Mouse (Mus musculus): ENCODE data around the gene Topbp1. TPM values are rescaled to one million over a fixed set of nuclear protein-coding genes. Genes with fewer than 3 reads are reported as not detected.

Topbp1 gene
- polyA plus RNA-seq (2012; rRNA removed) = 14.5 and 15.2 TPM in 2 replicates

GRCm38 (mm10) chr9:103304927-103305326, at the start of gene Topbp1, which contains the start of gene 1300017J02Rik:
Topbp1 (plus strand) TSS chr9:103305215.
1300017J02Rik (minus strand) TSS chr9:103305082.

GRCm38 (mm10) chr9:103365290-103366247, 60.6 kb downstream of the Topbp1 start, which contains the start of gene Cdv3:
Cdv3 (minus strand) TSS chr9:103365840.

Other genes with a start within 250 kb of the Topbp1 start
- 14.2 and 17.6 TPM in 2 replicates for gene Rab6b, start 193.4 kb upstream of the Topbp1 start, polyA plus RNA-seq (2012; rRNA removed)
- 56.3 and 76.9 TPM in 2 replicates for gene Srprb, start 103.1 kb upstream of the Topbp1 start, polyA plus RNA-seq (2012; rRNA removed)
- 12.3 TPM in 1 of 2 replicates, not detected in the other for gene Gm20425, start 74.9 kb upstream of the Topbp1 start, polyA plus RNA-seq (2012; rRNA removed)
- 332 and 630 TPM in 2 replicates for gene Trf, start 74.8 kb upstream of the Topbp1 start, polyA plus RNA-seq (2012; rRNA removed)
- 0.67 and 0.77 TPM in 2 replicates for gene 1300017J02Rik, start 133 bp upstream of the Topbp1 start, polyA plus RNA-seq (2012; rRNA removed)
- 74.7 and 145 TPM in 2 replicates for gene Cdv3, start 60.6 kb downstream of the Topbp1 start, polyA plus RNA-seq (2012; rRNA removed)
- 0.09 TPM in 1 of 2 replicates, not detected in the other for gene Bfsp2, start 175.2 kb downstream of the Topbp1 start, polyA plus RNA-seq (2012; rRNA removed)

Data from ovary, adult 2 months (tissue).